Mouse (Mus musculus): ENCODE measurements at regions not wholly inside any gene's neighbourhood (a gene's known extent, or its start where the extent isn't known, plus 50 kb on each side); places are given as distances from the start of the nearest gene placed in this dataset.

DNA sequence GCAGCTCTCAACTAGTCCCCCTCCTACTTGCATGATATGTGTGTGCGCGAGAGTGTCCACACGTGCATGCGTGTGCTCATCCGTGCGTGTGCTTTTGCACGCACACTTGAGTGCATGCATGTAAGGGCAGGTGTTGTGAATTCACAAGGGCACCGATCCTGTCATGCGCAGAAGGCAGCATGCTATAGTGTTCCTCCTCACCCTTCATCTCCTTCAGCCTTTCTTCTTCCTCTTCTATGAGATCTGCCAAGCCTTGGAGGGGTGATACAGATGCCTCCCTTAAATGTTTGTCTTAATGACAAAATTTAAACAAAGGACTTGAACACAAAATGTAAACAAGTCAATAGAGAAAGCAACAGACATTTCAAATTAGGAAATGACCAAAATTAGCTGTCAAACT, 591.8 kb downstream of the Kcnj2 start:
- no peak overlapping the region for H3K9ac ChIP-seq (ENCODE audit: control insufficient read depth, low read depth, low read length, poor library complexity, severe bottlenecking)
- H3K79me2 ChIP-seq (ENCODE audit: control insufficient read depth, insufficient read depth, low read length, poor library complexity), result no peaks in the 10 kb centered on the region
- H3K36me3 ChIP-seq (ENCODE audit: control insufficient read depth in 1 of 2, insufficient read depth in 2 of 2, low read length in 2 of 2), result no peaks in the 10 kb centered on the region; a peak in 1 of 4 replicates
- no peak for TF ChIP-seq MEF2A (IDR thresholded peaks at IDR 0.05; ENCODE audit: extremely low read depth, insufficient replicate concordance, low read depth, low read length, poor library complexity, severe bottlenecking)
- H3K27me3 ChIP-seq (ENCODE audit: control insufficient read depth in 1 of 2, insufficient read depth in 2 of 2, low read length in 2 of 2), result no peaks in the 10 kb centered on the region
- no peaks in the 10 kb centered on the region for H3K9me3 ChIP-seq (replicated peaks; ENCODE audit: insufficient read depth, low read length)
- H3K27ac ChIP-seq (ENCODE audit: control insufficient read depth, low read depth, low read length), result no peak overlapping the region
- no peak for DNase-seq (ENCODE audit: low read depth, low spot score)
- no peak overlapping the region for H3K4me3 ChIP-seq (ENCODE audit: control insufficient read depth in 1 of 2, insufficient read depth in 1 of 2, low read depth in 2 of 2, low read length in 2 of 2)
- H3K4me1 ChIP-seq (ENCODE audit: control insufficient read depth in 1 of 2, insufficient read depth in 2 of 2, low read length in 2 of 2), result peaks cover 2% of the 10 kb centered on the region in 2 experiments; a peak in 1 of 4 replicates

DNA sequence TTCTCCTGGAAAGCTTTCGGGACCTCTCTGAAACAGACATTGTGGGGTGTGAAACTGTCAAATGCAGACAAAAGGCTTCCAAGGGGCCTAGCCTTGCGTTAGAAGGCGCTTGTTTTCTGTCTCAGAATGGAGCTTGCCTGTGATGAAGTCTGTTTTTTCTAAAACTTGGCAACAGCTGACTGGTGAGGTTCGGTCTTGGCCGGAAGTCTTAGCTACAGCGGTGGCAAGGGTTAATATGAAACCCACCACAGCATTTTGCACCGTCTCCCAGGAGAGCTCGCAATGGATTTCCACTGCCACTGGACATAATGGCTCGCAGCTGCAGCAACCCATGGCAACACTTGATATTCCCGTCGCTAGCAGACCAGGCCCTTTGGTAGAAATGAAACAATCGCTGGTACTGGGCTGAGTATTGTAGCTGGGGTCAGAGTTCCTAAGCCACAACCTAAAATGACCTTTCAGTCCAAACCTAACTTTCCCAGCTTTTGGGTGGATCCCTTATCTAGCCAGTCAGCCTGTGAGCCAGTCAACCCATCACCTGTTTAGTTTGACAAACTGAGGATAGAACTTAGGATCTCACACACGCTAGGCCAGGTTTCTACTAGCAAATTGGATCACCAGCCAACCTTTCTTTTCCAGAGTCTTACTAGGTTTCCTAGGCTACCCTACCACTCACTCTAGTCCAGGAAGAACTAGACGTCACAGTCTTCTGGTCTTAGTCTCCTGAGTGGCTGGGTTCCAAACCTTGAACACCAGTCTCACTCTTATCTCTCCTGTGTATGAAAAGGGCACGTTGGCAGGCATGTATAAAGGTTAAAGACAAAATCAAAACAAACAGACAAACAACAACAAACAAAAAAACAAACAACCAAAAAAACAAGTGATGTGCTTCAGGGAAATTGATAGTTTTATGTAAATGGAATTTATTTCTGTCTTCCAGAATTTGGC, 592.7 kb downstream of the Kcnj2 start:
- Histone ChIP-seq H3K9ac (ENCODE audit: control insufficient read depth, low read depth, low read length, poor library complexity, severe bottlenecking) (no peak overlapping the region), H3K4me1 (ENCODE audit: control insufficient read depth in 1 of 2, insufficient read depth in 2 of 2, low read length in 2 of 2) (peaks cover 2% of the 10 kb centered on the region in 2 experiments; a peak in 1 of 4 replicates), H3K36me3 (ENCODE audit: control insufficient read depth in 1 of 2, insufficient read depth in 2 of 2, low read length in 2 of 2) (no peaks in the 10 kb centered on the region), H3K27me3 (ENCODE audit: control insufficient read depth in 1 of 2, insufficient read depth in 2 of 2, low read length in 2 of 2) (no peaks in the 10 kb centered on the region), H3K9me3 (replicated peaks; ENCODE audit: insufficient read depth, low read length) (no peaks in the 10 kb centered on the region), H3K4me3 (ENCODE audit: control insufficient read depth in 1 of 2, insufficient read depth in 1 of 2, low read depth in 2 of 2, low read length in 2 of 2) (no peak overlapping the region), H3K79me2 (ENCODE audit: control insufficient read depth, insufficient read depth, low read length, poor library complexity) (no peaks in the 10 kb centered on the region), H3K27ac (ENCODE audit: control insufficient read depth, low read depth, low read length) (no peak overlapping the region)
- no peak for TF ChIP-seq USF1 (IDR thresholded peaks at IDR 0.05; ENCODE audit: low read depth, low read length)
- TF ChIP-seq ETS1 (IDR thresholded peaks at IDR 0.05; ENCODE audit: low read depth, low read length), result no peak
- no peak for TF ChIP-seq ZMIZ1 (IDR thresholded peaks at IDR 0.05; ENCODE audit: low read depth, low read length)
- TF ChIP-seq BHLHE40 (IDR thresholded peaks at IDR 0.05; ENCODE audit: borderline replicate concordance, low read depth, low read length), result no peak
- no peak for TF ChIP-seq TBP (IDR thresholded peaks at IDR 0.05; ENCODE audit: low read depth, low read length)
- no peak for TF ChIP-seq SMC3 (IDR thresholded peaks at IDR 0.05; ENCODE audit: low read depth, low read length)
- TF ChIP-seq MAFK (IDR thresholded peaks at IDR 0.05; ENCODE audit: borderline replicate concordance, low read depth, low read length), result no peak
- no peak for TF ChIP-seq HCFC1 (IDR thresholded peaks at IDR 0.05; ENCODE audit: low read depth, low read length)
- no peak for TF ChIP-seq MAX (IDR thresholded peaks at IDR 0.05; ENCODE audit: low read length)
- no peak for TF ChIP-seq USF2 (IDR thresholded peaks at IDR 0.05; ENCODE audit: borderline replicate concordance in 1 of 2, insufficient read depth in 1 of 2, low read depth in 1 of 2, low read length in 2 of 2)
- TF ChIP-seq ZNF384 (IDR thresholded peaks at IDR 0.05; ENCODE audit: low read depth, low read length), result no peak
- no peak for TF ChIP-seq TAL1 (IDR thresholded peaks at IDR 0.05; ENCODE audit: low read length)
- TF ChIP-seq KAT2A (conservative IDR thresholded peaks at IDR 0.05; ENCODE audit: low read depth, low read length), result no peak
- no peak for TF ChIP-seq RAD21 (IDR thresholded peaks at IDR 0.05; ENCODE audit: low read depth, low read length)
- TF ChIP-seq MAZ (IDR thresholded peaks at IDR 0.05; ENCODE audit: low read depth, low read length), result no peak
- no peak for TF ChIP-seq UBTF (IDR thresholded peaks at IDR 0.05; ENCODE audit: borderline replicate concordance, insufficient read depth, low read depth, low read length)
- no peak for TF ChIP-seq GATA1 (IDR thresholded peaks at IDR 0.05; ENCODE audit: low read depth, low read length)
- TF ChIP-seq EP300 (IDR thresholded peaks at IDR 0.05; ENCODE audit: low read depth in 1 of 2, low read length in 2 of 2), result no peak
- no peak for TF ChIP-seq ELF1 (IDR thresholded peaks at IDR 0.05; ENCODE audit: low read depth, low read length)
- TF ChIP-seq CHD2 (IDR thresholded peaks at IDR 0.05; ENCODE audit: low read length), result no peak
- no peak for DNase-seq (ENCODE audit: low read depth, low spot score)
